Mouse (Mus musculus): Measurements from ENCODE around the gene Casq2. TPM values are rescaled to one million over a fixed set of nuclear protein-coding genes. Genes with fewer than 3 reads are reported as not detected.

The Casq2 gene
- total and polyA plus RNA-seq, 3 experiments = 0.11 TPM; not detected in 2

DNA sequence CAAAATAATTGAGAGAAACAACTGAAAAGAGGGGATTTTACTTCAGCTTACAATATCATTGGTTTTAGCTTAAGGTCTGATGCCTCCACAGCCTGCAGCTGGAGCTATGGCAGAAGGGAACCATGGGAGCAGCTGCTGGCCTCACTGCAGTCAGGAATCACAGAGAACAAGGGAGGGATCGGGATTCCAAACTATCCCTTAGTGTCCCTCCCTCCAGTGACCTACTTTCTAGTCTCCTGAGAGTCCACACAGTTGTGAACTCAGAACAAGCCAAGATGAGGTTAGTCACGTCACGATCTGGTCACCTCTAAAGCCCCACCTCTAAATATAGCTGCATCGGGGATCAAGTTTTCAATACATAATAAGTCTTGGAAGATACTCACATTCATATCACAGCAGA is 61.0 kb downstream of the Casq2 start:
- no peak for ATAC-seq (ENCODE audit: extremely low read depth, insufficient number of reproducible peaks, low FRiP score, poor library complexity, severe bottlenecking)
- Histone ChIP-seq H3K27me3 (ENCODE audit: insufficient read depth, low read length) (peaks cover 20% of the 10 kb centered on the region), H3K36me3 (replicated peaks) (no peaks in the 10 kb centered on the region), H3K9me3 (replicated peaks) (no peaks in the 10 kb centered on the region), H3K4me1 (ENCODE audit: insufficient read depth, low read depth, low read length) (no peaks in the 10 kb centered on the region), H3K4me3 (ENCODE audit: low read depth, low read length) (no peak overlapping the region)
- no peak for DNase-seq (ENCODE audit: low spot score)
- TF ChIP-seq POLR2AphosphoS5 (IDR thresholded peaks at IDR 0.05; ENCODE audit: insufficient replicate concordance, low read depth, low read length) = no peak
- no peak for TF ChIP-seq CTCF (IDR thresholded peaks at IDR 0.05; ENCODE audit: low read depth, low read length)
- no peak for TF ChIP-seq TAL1 (conservative IDR thresholded peaks at IDR 0.05; ENCODE audit: low read depth, low read length)
- TF ChIP-seq GATA2 (IDR thresholded peaks at IDR 0.05; ENCODE audit: borderline replicate concordance, low read depth, low read length) = no peak
- TF ChIP-seq GATA1 (IDR thresholded peaks at IDR 0.05; ENCODE audit: borderline replicate concordance, low read length) = no peak

DNA sequence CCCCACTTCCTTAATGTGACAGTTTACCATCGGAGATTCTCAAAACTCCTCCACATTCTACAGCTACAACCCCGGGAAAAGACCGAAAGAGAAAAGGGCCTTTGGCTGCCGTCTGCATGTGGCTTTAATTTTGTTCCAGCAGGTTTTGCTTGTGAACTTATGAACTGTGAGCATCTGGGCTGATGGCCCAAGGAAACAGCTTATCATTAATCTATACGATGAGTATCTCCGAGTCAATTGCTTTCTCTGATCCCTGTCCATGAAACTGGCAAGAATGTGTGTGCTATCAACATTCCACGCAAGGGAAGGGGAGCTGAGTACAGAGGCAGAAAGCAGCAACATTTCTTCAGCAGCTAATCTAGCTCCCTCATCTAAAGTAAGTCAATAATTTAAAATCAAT is 63.7 kb downstream of the Casq2 start:
- TF ChIP-seq TAL1 (conservative IDR thresholded peaks at IDR 0.05; ENCODE audit: low read depth, low read length) = no peak
- TF ChIP-seq GATA1 (IDR thresholded peaks at IDR 0.05; ENCODE audit: borderline replicate concordance, low read length) = no peak
- TF ChIP-seq GATA2 (IDR thresholded peaks at IDR 0.05; ENCODE audit: borderline replicate concordance, low read depth, low read length) = no peak
- TF ChIP-seq CTCF (IDR thresholded peaks at IDR 0.05; ENCODE audit: low read depth, low read length) = no peak
- no peak for TF ChIP-seq POLR2AphosphoS5 (IDR thresholded peaks at IDR 0.05; ENCODE audit: insufficient replicate concordance, low read depth, low read length)
- Histone ChIP-seq H3K4me1 (ENCODE audit: insufficient read depth, low read depth, low read length) (peaks cover 6% of the 10 kb centered on the region), H3K36me3 (replicated peaks) (no peaks in the 10 kb centered on the region), H3K27me3 (ENCODE audit: insufficient read depth, low read length) (peaks cover 26% of the 10 kb centered on the region), H3K9me3 (replicated peaks) (no peaks in the 10 kb centered on the region), H3K4me3 (ENCODE audit: low read depth, low read length) (no peak overlapping the region)
- no peak for ATAC-seq (ENCODE audit: extremely low read depth, insufficient number of reproducible peaks, low FRiP score, poor library complexity, severe bottlenecking)
- DNase-seq (ENCODE audit: low spot score) = no peak

DNA sequence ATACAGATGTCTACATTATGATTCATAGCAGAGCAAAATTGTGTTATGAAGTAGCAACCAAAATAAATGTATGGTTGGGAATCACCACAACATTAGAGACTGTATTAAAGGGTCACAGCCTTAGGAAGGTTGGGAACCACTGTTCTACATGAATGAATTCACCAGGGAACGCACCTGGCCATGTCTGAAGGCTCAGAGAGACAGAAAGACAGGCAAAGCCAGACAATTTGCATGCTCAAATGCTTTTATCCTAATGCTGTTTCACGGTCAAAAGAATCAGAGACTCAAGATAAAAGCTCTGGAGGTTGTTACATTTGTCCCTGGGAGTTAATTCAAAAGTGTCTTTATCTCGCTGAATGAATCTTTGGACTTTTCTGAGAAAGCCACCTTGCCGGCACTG is 65.6 kb downstream of the Casq2 start:
- no peak for TF ChIP-seq POLR2AphosphoS5 (IDR thresholded peaks at IDR 0.05; ENCODE audit: insufficient replicate concordance, low read depth, low read length)
- no peak for TF ChIP-seq GATA1 (IDR thresholded peaks at IDR 0.05; ENCODE audit: borderline replicate concordance, low read length)
- TF ChIP-seq GATA2 (IDR thresholded peaks at IDR 0.05; ENCODE audit: borderline replicate concordance, low read depth, low read length) = no peak
- TF ChIP-seq TAL1 (conservative IDR thresholded peaks at IDR 0.05; ENCODE audit: low read depth, low read length) = no peak
- no peak for TF ChIP-seq CTCF (IDR thresholded peaks at IDR 0.05; ENCODE audit: low read depth, low read length)
- Histone ChIP-seq H3K9me3 (replicated peaks) (no peaks in the 10 kb centered on the region), H3K36me3 (replicated peaks) (peaks cover 2% of the 10 kb centered on the region), H3K4me1 (ENCODE audit: insufficient read depth, low read depth, low read length) (peaks cover 8% of the 10 kb centered on the region), H3K4me3 (ENCODE audit: low read depth, low read length) (no peak overlapping the region), H3K27me3 (ENCODE audit: insufficient read depth, low read length) (peaks cover 17% of the 10 kb centered on the region)
- ATAC-seq (ENCODE audit: extremely low read depth, insufficient number of reproducible peaks, low FRiP score, poor library complexity, severe bottlenecking) (no peak), DNase-seq (ENCODE audit: low spot score) (no peak)

DNA sequence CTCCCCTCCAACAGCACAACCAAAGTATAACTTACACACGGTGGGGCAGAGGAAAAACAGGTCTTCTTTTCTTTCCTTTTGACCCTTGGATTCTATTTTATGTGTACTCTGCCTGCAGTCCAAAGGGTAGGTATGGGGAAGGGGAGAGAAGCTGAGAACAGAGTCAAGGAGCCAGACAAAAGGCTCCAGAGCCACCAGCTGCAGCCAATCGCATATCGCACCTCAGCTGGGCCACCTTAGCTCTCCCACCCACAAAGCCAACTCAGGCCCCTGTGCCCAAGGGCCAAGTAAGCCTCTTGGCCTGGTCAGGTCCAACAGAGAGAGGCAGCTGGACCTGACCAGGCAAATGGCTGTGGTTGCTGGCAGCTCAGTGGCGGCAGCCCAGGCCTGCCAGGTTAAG is 66.3 kb downstream of the Casq2 start:
- Histone ChIP-seq H3K4me1 (ENCODE audit: insufficient read depth, low read depth, low read length) (peaks cover 9% of the 10 kb centered on the region), H3K27me3 (ENCODE audit: insufficient read depth, low read length) (peaks cover 11% of the 10 kb centered on the region), H3K9me3 (replicated peaks) (no peaks in the 10 kb centered on the region), H3K36me3 (replicated peaks) (peaks cover 9% of the 10 kb centered on the region), H3K4me3 (ENCODE audit: low read depth, low read length) (no peak overlapping the region)
- no peak for TF ChIP-seq POLR2AphosphoS5 (IDR thresholded peaks at IDR 0.05; ENCODE audit: insufficient replicate concordance, low read depth, low read length)
- no peak for TF ChIP-seq GATA2 (IDR thresholded peaks at IDR 0.05; ENCODE audit: borderline replicate concordance, low read depth, low read length)
- TF ChIP-seq CTCF (IDR thresholded peaks at IDR 0.05; ENCODE audit: low read depth, low read length) = no peak
- TF ChIP-seq GATA1 (IDR thresholded peaks at IDR 0.05; ENCODE audit: borderline replicate concordance, low read length) = no peak
- ATAC-seq (ENCODE audit: extremely low read depth, insufficient number of reproducible peaks, low FRiP score, poor library complexity, severe bottlenecking) (no peak), DNase-seq (ENCODE audit: low spot score) (no peak)

DNA sequence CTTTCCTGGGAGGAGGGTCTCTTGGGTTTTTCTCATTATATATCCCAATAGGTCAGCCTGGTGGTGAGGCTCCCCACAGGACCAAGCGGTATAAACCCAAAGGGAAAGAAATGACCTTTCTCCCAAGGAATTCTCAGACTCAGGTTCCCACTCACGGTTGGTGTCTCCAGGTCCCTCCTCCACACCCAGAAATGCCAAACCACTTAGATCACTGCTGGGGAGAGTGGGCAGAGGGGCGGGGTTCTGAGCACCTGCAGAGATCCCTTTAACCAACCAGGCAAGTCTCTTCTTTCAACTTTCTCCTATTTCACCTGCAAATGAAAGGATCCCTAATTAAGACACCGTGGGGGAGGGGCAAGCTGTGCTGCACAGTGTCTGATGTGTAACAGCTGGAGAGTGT is 66.7 kb downstream of the Casq2 start:
- peaks cover 13% of the 10 kb centered on the region for H3K36me3 ChIP-seq (replicated peaks)
- no peak for TF ChIP-seq GATA1 (IDR thresholded peaks at IDR 0.05; ENCODE audit: borderline replicate concordance, low read length)
- TF ChIP-seq CTCF (IDR thresholded peaks at IDR 0.05; ENCODE audit: low read depth, low read length) = no peak
- no peak for TF ChIP-seq POLR2AphosphoS5 (IDR thresholded peaks at IDR 0.05; ENCODE audit: insufficient replicate concordance, low read depth, low read length)
- TF ChIP-seq TAL1 (conservative IDR thresholded peaks at IDR 0.05; ENCODE audit: low read depth, low read length) = no peak
- TF ChIP-seq GATA2 (IDR thresholded peaks at IDR 0.05; ENCODE audit: borderline replicate concordance, low read depth, low read length) = no peak
- no peak overlapping the region for H3K4me3 ChIP-seq (ENCODE audit: low read depth, low read length)
- DNase-seq (ENCODE audit: low spot score) (no peak), ATAC-seq (ENCODE audit: extremely low read depth, insufficient number of reproducible peaks, low FRiP score, poor library complexity, severe bottlenecking) (no peak)
- H3K27me3 ChIP-seq (ENCODE audit: insufficient read depth, low read length) = peaks cover 11% of the 10 kb centered on the region
- peaks cover 9% of the 10 kb centered on the region for H3K4me1 ChIP-seq (ENCODE audit: insufficient read depth, low read depth, low read length)
- no peaks in the 10 kb centered on the region for H3K9me3 ChIP-seq (replicated peaks)

DNA sequence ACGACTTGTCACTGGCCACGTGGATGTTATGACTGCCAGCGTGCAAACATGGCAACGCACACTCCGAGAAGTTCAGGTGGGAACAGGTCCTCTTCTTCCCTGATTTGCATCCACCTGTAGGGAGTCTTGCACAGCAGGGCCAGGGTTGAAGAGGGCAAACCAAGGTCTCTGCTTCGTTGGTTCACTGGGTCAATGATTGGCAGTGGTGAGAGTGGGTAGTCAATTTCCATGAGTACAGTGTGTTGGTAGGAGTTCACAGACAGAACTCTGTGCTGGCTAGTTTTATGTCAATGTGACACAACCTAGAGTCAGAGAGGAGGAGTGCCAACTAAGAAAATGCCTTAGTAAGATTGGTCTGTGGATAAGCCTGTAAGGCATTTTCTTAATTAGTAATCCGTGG is 67.9 kb downstream of the Casq2 start:
- DNase-seq (ENCODE audit: low spot score) (no peak), ATAC-seq (ENCODE audit: extremely low read depth, insufficient number of reproducible peaks, low FRiP score, poor library complexity, severe bottlenecking) (no peak)
- Histone ChIP-seq H3K4me1 (ENCODE audit: insufficient read depth, low read depth, low read length) (peaks cover 14% of the 10 kb centered on the region), H3K27me3 (ENCODE audit: insufficient read depth, low read length) (peaks cover 8% of the 10 kb centered on the region), H3K36me3 (replicated peaks) (peaks cover 23% of the 10 kb centered on the region), H3K4me3 (ENCODE audit: low read depth, low read length) (no peak overlapping the region), H3K9me3 (replicated peaks) (no peaks in the 10 kb centered on the region)
- no peak for TF ChIP-seq POLR2AphosphoS5 (IDR thresholded peaks at IDR 0.05; ENCODE audit: insufficient replicate concordance, low read depth, low read length)
- TF ChIP-seq TAL1 (conservative IDR thresholded peaks at IDR 0.05; ENCODE audit: low read depth, low read length) = no peak
- no peak for TF ChIP-seq CTCF (IDR thresholded peaks at IDR 0.05; ENCODE audit: low read depth, low read length)
- no peak for TF ChIP-seq GATA2 (IDR thresholded peaks at IDR 0.05; ENCODE audit: borderline replicate concordance, low read depth, low read length)
